30 mouse cellular contexts compared by ENCODE assay signal in genomic region chr16:10910541-10910940, GRCm38 (mm10).
DNase-seq lines count a peak whose midpoint lies in the region; ATAC-seq and TF ChIP-seq lines count a peak whose summit lies in the region.
"Had no signal": no experiment of that assay in that cellular context is flagged by ENCODE, and none has a peak within 500 bp of the region (broad histone marks: within the 10 kb centered on the region; RNA-seq: fewer than 3 reads in every experiment).

No protein-coding gene starts in this region.

- H3K27me3 ChIP-seq in heart, embryonic 11.5 days (ENCODE audit: control insufficient read depth, insufficient read depth, low read length), result no peaks in the 10 kb centered on the region
- no peaks in the 10 kb centered on the region for H3K27me3 ChIP-seq in forebrain, embryonic 15.5 days
- H3K27me3 ChIP-seq in midbrain, postnatal 0 days (ENCODE audit: insufficient read depth, low read length), result no peaks in the 10 kb centered on the region
- H3K27me3 ChIP-seq: embryonic facial prominence, embryonic 13.5 days; forebrain, embryonic 12.5 days; heart, embryonic 15.5 days had no signal

- 0 out of 2 replicates have a peak overlapping the region, but pooled peaks have one; percentile 16 for H3K9ac ChIP-seq in heart, embryonic 11.5 days (ENCODE audit: low read depth, low read length)
- no peak overlapping the region for H3K9ac ChIP-seq in forebrain, embryonic 15.5 days (replicated peaks)
- no peak overlapping the region for H3K9ac ChIP-seq in midbrain, postnatal 0 days (replicated peaks; ENCODE audit: low read length, poor library complexity, severe bottlenecking)
- H3K9ac ChIP-seq: embryonic facial prominence, embryonic 13.5 days; forebrain, embryonic 12.5 days; heart, embryonic 15.5 days; hindbrain, embryonic 14.5 days had no signal

- no peaks in the 10 kb centered on the region for H3K9me3 ChIP-seq in heart, embryonic 11.5 days (replicated peaks; ENCODE audit: control insufficient read depth, low read length)
- no peaks in the 10 kb centered on the region for H3K9me3 ChIP-seq in forebrain, embryonic 15.5 days
- H3K9me3 ChIP-seq in midbrain, postnatal 0 days (ENCODE audit: low read length), result no peaks in the 10 kb centered on the region
- H3K9me3 ChIP-seq: embryonic facial prominence, embryonic 10.5 days; embryonic facial prominence, embryonic 13.5 days; forebrain, embryonic 12.5 days; heart, embryonic 15.5 days had no signal

- WGBS in heart, embryonic 11.5 days (ENCODE audit: insufficient replicate concordance), result 50% methylated on average over 7 of the region's 7 CpGs
- 79% methylated on average over 7 of the region's 7 CpGs for WGBS in forebrain, embryonic 15.5 days
- 78% methylated on average over 7 of the region's 7 CpGs for WGBS in midbrain, postnatal 0 days

- peak; percentile 65 to 75 for DNase-seq in adrenal gland, adult (ENCODE audit: inconsistent age in 2 of 2, low spot score in 1 of 2)
- no peak for DNase-seq in adrenal gland, postnatal 4 days (ENCODE audit: low spot score in 2 of 2)
- DNase-seq in heart, adult 18-20 months, result no peak
- DNase-seq in adrenal gland, adult 8-10 months, result peak; percentile 45
- DNase-seq in adrenal gland, postnatal 25 days, result peak; percentile 28
- DNase-seq in midbrain, postnatal 0 days (ENCODE audit: low spot score), result no peak
- DNase-seq: cerebellum, adult 11-12 months; cerebellum, adult 8-10 months; cerebellum, postnatal 10 days; cerebellum, postnatal 36 days; embryo, embryonic 11 days; gastrocnemius, postnatal 10 days; gastrocnemius, postnatal 36 days; heart, postnatal 14 days; heart, postnatal 4 days; kidney, adult 18-20 months; kidney, adult 9 months had no signal

- H3K27ac ChIP-seq in heart, embryonic 11.5 days (ENCODE audit: low read depth, low read length), result peak overlapping the region; percentile 2; the same call in 1 of the 2 replicates
- H3K27ac ChIP-seq in forebrain, embryonic 15.5 days (replicated peaks), result no peak overlapping the region
- no peak overlapping the region for H3K27ac ChIP-seq in midbrain, postnatal 0 days (ENCODE audit: low read depth, low read length)
- H3K27ac ChIP-seq: embryonic facial prominence, embryonic 10.5 days; embryonic facial prominence, embryonic 13.5 days; forebrain, embryonic 12.5 days; heart, embryonic 15.5 days; hindbrain, embryonic 14.5 days; hindbrain, postnatal 0 days had no signal

- H3K4me3 ChIP-seq in heart, embryonic 11.5 days (ENCODE audit: low read depth, low read length), result no peak overlapping the region
- H3K4me3 ChIP-seq in forebrain, embryonic 15.5 days, result no peak overlapping the region
- H3K4me3 ChIP-seq in midbrain, postnatal 0 days (ENCODE audit: low read depth, low read length), result no peak overlapping the region
- H3K4me3 ChIP-seq: embryonic facial prominence, embryonic 10.5 days; embryonic facial prominence, embryonic 13.5 days; erythroblast, embryonic 14.5 days; forebrain, embryonic 12.5 days; heart, embryonic 15.5 days had no signal

- ATAC-seq in heart, embryonic 11.5 days (replicated peaks; ENCODE audit: insufficient number of reproducible peaks, low FRiP score, low TSS enrichment), result no peak
- no peak for ATAC-seq in forebrain, embryonic 15.5 days (replicated peaks)
- no peak for ATAC-seq in midbrain, postnatal 0 days (ENCODE audit: low FRiP score)
- ATAC-seq: activated CD4-positive, CD25-positive, alpha-beta regulatory T cell, adult 4 months; forebrain, embryonic 16.5 days; hindbrain, postnatal 0 days; inflammation-experienced regulatory T-cells, adult 6 months; intestine, embryonic 16.5 days had no signal

- H3K36me3 ChIP-seq in heart, embryonic 11.5 days (ENCODE audit: control insufficient read depth, insufficient read depth, low read length), result no peaks in the 10 kb centered on the region
- H3K36me3 ChIP-seq in forebrain, embryonic 15.5 days, result no peaks in the 10 kb centered on the region
- no peaks in the 10 kb centered on the region for H3K36me3 ChIP-seq in midbrain, postnatal 0 days (ENCODE audit: insufficient read depth, low read length)
- H3K36me3 ChIP-seq: embryonic facial prominence, embryonic 10.5 days; embryonic facial prominence, embryonic 13.5 days; forebrain, embryonic 12.5 days; heart, embryonic 15.5 days had no signal

- H3K4me1 ChIP-seq in heart, embryonic 11.5 days (ENCODE audit: control insufficient read depth, insufficient read depth, low read length), result peaks cover 4% of the 10 kb centered on the region
- no peaks in the 10 kb centered on the region for H3K4me1 ChIP-seq in forebrain, embryonic 15.5 days
- H3K4me1 ChIP-seq in midbrain, postnatal 0 days (ENCODE audit: insufficient read depth, low read length), result no peaks in the 10 kb centered on the region
- H3K4me1 ChIP-seq: forebrain, embryonic 12.5 days had no signal

- no peak for TF ChIP-seq CTCF in midbrain, postnatal 0 days (IDR thresholded peaks at IDR 0.05)

- no peak overlapping the region for H3K4me2 ChIP-seq in heart, embryonic 11.5 days
- no peak overlapping the region for H3K4me2 ChIP-seq in forebrain, embryonic 15.5 days (replicated peaks)
- H3K4me2 ChIP-seq in midbrain, postnatal 0 days (ENCODE audit: low read depth, low read length, poor library complexity, severe bottlenecking), result no peak overlapping the region
- H3K4me2 ChIP-seq: embryonic facial prominence, embryonic 13.5 days; forebrain, embryonic 12.5 days; heart, embryonic 15.5 days; hindbrain, embryonic 14.5 days had no signal

Comparison
In these comparisons a context has a peak if more than half of its experiments do, and no peak if none do; other contexts are left out.
1. DNase-seq: peak in adrenal gland, adult (2 of 2), adrenal gland, adult 8-10 months (single experiment) and adrenal gland, postnatal 25 days (single experiment); none in adrenal gland, postnatal 4 days (0 of 2), heart, adult 18-20 months (0 of 2) and midbrain, postnatal 0 days (single experiment).